Mouse (Mus musculus): ENCODE results near the gene Trim61. TPM values are rescaled to one million over a fixed set of nuclear protein-coding genes. Genes with fewer than 3 reads are reported as not detected.

Trim61 gene
- total RNA-seq, 1 experiment, result 0.09 TPM

DNA sequence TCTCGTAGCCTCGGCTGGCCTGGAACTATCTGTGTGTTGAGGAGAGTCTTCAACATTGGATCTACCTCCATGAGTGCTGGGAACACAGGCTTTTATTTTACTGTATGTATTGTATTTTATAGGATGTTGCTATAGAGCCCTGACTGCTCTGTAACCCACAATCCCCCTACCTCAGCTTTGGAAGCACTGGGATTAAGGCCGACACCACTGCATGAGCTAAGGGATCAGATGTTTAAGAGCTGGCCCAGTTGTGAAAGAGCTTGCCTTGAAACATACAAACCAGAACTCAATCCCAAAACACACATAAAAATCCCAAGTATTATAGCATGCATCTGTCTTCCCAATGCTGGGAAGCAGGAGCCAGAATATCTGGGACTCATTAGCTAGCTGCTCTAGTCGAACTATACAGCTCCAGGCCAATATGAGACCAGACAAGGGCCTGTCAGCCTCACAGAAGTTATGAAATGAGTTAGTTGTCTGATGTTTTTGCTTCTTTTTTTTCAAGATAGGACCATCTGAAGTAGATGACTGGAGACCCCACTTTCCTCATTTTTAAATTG lies 19.4 kb downstream of the Trim61 start:
- Histone ChIP-seq H3K27ac (ENCODE audit: insufficient read depth, low read depth, low read length, poor library complexity, severe bottlenecking) (no peak overlapping the region), H3K36me3 (ENCODE audit: control insufficient read depth, insufficient read depth, low read length, poor library complexity, severe bottlenecking) (no peaks in the 10 kb centered on the region), H3K4me1 (ENCODE audit: control insufficient read depth in 2 of 2, insufficient read depth in 2 of 2, low read length in 2 of 2, poor library complexity in 1 of 2) (no peaks in the 10 kb centered on the region; a peak in 1 of 4 replicates), H3K9me3 (ENCODE audit: control insufficient read depth, insufficient read depth, low read depth, low read length) (no peaks in the 10 kb centered on the region), H3K4me3 (ENCODE audit: insufficient read depth in 1 of 2, low read depth in 1 of 2, low read length in 2 of 2, poor library complexity in 1 of 2, severe bottlenecking in 1 of 2) (no peak overlapping the region), H3K9ac (ENCODE audit: insufficient read depth, low read depth, low read length, poor library complexity, severe bottlenecking) (no peak overlapping the region)
- no peak for DNase-seq (ENCODE audit: low read depth, low spot score)
- TF ChIP-seq ZC3H11A (IDR thresholded peaks at IDR 0.05; ENCODE audit: borderline replicate concordance, low read depth, low read length), result no peak
- TF ChIP-seq CHD2 (IDR thresholded peaks at IDR 0.05; ENCODE audit: low read depth, low read length), result no peak
- TF ChIP-seq HCFC1 (IDR thresholded peaks at IDR 0.05; ENCODE audit: borderline replicate concordance, insufficient read depth, low read length), result no peak
- TF ChIP-seq MAFK (IDR thresholded peaks at IDR 0.05; ENCODE audit: insufficient read depth, low read depth, low read length), result no peak
- no peak for TF ChIP-seq ZNF384 (IDR thresholded peaks at IDR 0.05; ENCODE audit: low read depth, low read length)
- in situ Hi-C loops (cut with MboI; ENCODE audit: low sequenced_read_pairs in 2 of 2, unreplicated experiment in 2 of 2), result no loop called here

DNA sequence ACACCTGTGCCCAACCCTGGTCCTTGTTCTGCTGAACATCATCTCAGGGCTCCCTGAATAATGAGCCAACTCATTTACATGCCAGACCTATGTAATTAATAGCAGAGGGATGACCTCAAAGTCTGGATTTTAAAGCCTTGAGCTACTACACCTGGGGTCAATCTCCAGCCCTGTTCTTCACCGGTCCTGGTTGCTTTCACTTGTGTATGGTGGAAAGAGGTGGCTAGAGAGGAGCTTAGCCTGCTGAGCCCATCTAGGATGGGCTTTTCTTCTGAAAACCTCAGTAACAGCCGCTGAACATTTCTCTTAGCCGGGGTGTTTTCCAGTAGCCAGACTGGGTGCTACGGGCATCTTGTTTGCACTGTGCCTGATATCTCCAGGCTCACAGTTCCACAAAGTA lies 30.6 kb downstream of the Trim61 start, which contains the start of gene Trim75:
Trim75 (minus strand) TSS at position 101 of the 400 bp plus-strand sequence.
- in situ Hi-C loops (cut with MboI; ENCODE audit: low sequenced_read_pairs in 2 of 2, unreplicated experiment in 2 of 2), result no loop called here
- Histone ChIP-seq H3K4me3 (ENCODE audit: insufficient read depth in 1 of 2, low read depth in 1 of 2, low read length in 2 of 2, poor library complexity in 1 of 2, severe bottlenecking in 1 of 2) (no peak within 1 kb of the TSS), H3K9ac (ENCODE audit: insufficient read depth, low read depth, low read length, poor library complexity, severe bottlenecking) (no peak within 1 kb of the TSS), H3K36me3 (ENCODE audit: control insufficient read depth, insufficient read depth, low read length, poor library complexity, severe bottlenecking) (no peaks in the 10 kb centered on the region), H3K4me1 (ENCODE audit: control insufficient read depth in 2 of 2, insufficient read depth in 2 of 2, low read length in 2 of 2, poor library complexity in 1 of 2) (peaks cover 0 to 2% of the 10 kb centered on the region in 2 experiments; a peak in 1 of 4 replicates), H3K27ac (ENCODE audit: insufficient read depth, low read depth, low read length, poor library complexity, severe bottlenecking) (no peak within 1 kb of the TSS), H3K9me3 (ENCODE audit: control insufficient read depth, insufficient read depth, low read depth, low read length) (no peaks in the 10 kb centered on the region)
- DNase-seq (ENCODE audit: low read depth, low spot score), result no peak
- TF ChIP-seq MAFK (IDR thresholded peaks at IDR 0.05; ENCODE audit: insufficient read depth, low read depth, low read length) (no peak), CHD2 (IDR thresholded peaks at IDR 0.05; ENCODE audit: low read depth, low read length) (no peak), HCFC1 (IDR thresholded peaks at IDR 0.05; ENCODE audit: borderline replicate concordance, insufficient read depth, low read length) (no peak), ZC3H11A (IDR thresholded peaks at IDR 0.05; ENCODE audit: borderline replicate concordance, low read depth, low read length) (no peak), ZNF384 (IDR thresholded peaks at IDR 0.05; ENCODE audit: low read depth, low read length) (no peak)

DNA sequence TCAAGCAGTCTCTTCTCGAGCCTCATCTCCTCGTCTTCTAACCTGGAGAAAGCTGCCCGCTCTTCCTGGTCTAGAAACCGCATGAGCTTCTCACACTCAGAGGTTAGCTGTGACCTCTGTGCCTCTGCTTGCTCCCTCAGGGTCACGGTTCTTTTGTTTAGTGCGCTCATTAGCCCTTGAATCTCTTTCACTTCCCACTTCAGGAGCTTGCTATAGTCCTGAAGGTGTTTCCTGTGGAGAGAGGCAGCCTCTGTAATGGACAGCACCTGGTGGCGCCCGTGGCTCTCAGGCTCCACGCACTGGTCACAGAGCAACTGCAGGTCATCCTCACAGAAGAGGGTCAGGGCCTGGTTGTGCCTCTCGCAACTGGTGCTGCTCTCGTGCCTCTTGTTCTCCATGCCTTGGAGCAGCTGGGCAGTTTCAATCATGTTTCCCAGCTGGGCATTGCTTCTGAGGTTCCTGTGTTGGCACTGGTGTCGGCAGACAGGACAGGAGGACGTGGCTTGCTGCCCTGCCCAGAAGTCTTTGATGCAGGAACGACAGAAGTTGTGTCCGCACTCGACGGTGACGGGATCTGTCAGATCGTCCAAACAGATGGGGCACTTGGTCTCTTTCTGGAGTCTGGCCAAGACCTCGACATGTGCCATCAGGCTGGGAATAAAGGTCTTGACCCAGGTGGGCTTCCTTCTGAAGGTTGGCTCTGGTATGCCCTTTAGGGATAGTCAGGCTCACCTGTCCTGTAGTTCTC lies 35.0 kb downstream of the Trim61 start:
- Histone ChIP-seq H3K9me3 (ENCODE audit: control insufficient read depth, insufficient read depth, low read depth, low read length) (no peaks in the 10 kb centered on the region), H3K9ac (ENCODE audit: insufficient read depth, low read depth, low read length, poor library complexity, severe bottlenecking) (no peak overlapping the region), H3K36me3 (ENCODE audit: control insufficient read depth, insufficient read depth, low read length, poor library complexity, severe bottlenecking) (no peaks in the 10 kb centered on the region), H3K27ac (ENCODE audit: insufficient read depth, low read depth, low read length, poor library complexity, severe bottlenecking) (no peak overlapping the region), H3K4me1 (ENCODE audit: control insufficient read depth in 2 of 2, insufficient read depth in 2 of 2, low read length in 2 of 2, poor library complexity in 1 of 2) (peaks cover 0 to 1% of the 10 kb centered on the region in 2 experiments; a peak in 1 of 4 replicates), H3K4me3 (ENCODE audit: insufficient read depth in 1 of 2, low read depth in 1 of 2, low read length in 2 of 2, poor library complexity in 1 of 2, severe bottlenecking in 1 of 2) (no peak overlapping the region)
- in situ Hi-C loops (cut with MboI; ENCODE audit: low sequenced_read_pairs in 2 of 2, unreplicated experiment in 2 of 2), result no loop called here
- TF ChIP-seq MAFK (IDR thresholded peaks at IDR 0.05; ENCODE audit: insufficient read depth, low read depth, low read length) (no peak), ZNF384 (IDR thresholded peaks at IDR 0.05; ENCODE audit: low read depth, low read length) (no peak), HCFC1 (IDR thresholded peaks at IDR 0.05; ENCODE audit: borderline replicate concordance, insufficient read depth, low read length) (no peak), ZC3H11A (IDR thresholded peaks at IDR 0.05; ENCODE audit: borderline replicate concordance, low read depth, low read length) (no peak)
- no peak for DNase-seq (ENCODE audit: low read depth, low spot score)

Other genes starting within 250 kb of the Trim61 start
- gene Klhl2, start 168.5 kb downstream of the Trim61 start, total RNA-seq (2012; rRNA removed), result 16.3 and 21.9 TPM in 2 replicates
- gene Tmem192, start 71.3 kb downstream of the Trim61 start, total RNA-seq (2012; rRNA removed), result 13.1 and 13.2 TPM in 2 replicates
- gene Trim75, start 30.7 kb downstream of the Trim61 start, total RNA-seq (2012; rRNA removed), result 0.18 and 0.32 TPM in 2 replicates
- gene Trim60, start 61 bp upstream of the Trim61 start, total RNA-seq (2012; rRNA removed), result not detected in 2 replicates
- 12.7 and 22.8 TPM in 2 replicates for gene Apela, start 18.8 kb upstream of the Trim61 start, total RNA-seq (2012; rRNA removed)
- gene Gm10663, start 56.5 kb upstream of the Trim61 start, total RNA-seq (2012; rRNA removed), result not detected in 2 replicates
- gene BC030870, start 111.0 kb upstream of the Trim61 start, total RNA-seq (2012; rRNA removed), result not detected in 2 replicates

All from ES-E14 (cell line).